Mouse (Mus musculus) G1E (cell line): Measurements from ENCODE around the gene Ccl27a.
"Not testable (repeated sequence)": the region's sequence is repeated elsewhere in the genome, so short reads cannot be mapped to it uniquely, and the experiment has no call there.

ENCODE experiments used
- CTCF ChIP-seq: IDR thresholded peaks from 2 replicates; pipeline ENCODE4 v1.5.1; 2012; ENCODE audit warnings: low read depth, low read length, inconsistent platforms, mixed read lengths
- TAL1 ChIP-seq: conservative IDR thresholded peaks from 2 replicates; pipeline ENCODE4 v1.6.1; 2012; ENCODE audit warnings: low read depth, low read length, inconsistent platforms, mixed read lengths

DNA sequence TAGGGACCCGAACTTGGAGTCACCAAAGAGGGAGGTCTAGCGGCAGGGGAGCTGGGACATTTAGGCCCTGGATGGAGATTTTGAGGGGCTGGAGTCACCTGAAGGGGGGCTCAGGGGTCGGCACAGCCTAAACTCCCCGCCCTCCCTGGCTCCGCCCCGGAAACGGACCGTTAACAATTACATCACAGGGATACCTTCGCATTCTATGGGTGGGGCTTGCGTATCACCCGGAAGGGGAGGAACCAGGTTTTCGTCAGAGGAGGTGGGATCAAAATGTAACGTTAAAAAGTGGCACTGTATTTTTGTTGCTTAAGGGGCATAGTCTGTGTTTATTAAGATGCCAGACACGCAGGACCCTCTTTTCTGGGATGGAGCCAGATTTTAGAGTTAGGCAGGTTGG, at the start of gene Ccl27a:
- TF ChIP-seq CTCF, TAL1: not testable (repeated sequence)
